Mouse (Mus musculus) left cerebral cortex, adult 2 months (tissue): ENCODE data around the gene Msi2. TPM values are rescaled to one million over a fixed set of nuclear protein-coding genes. Genes with fewer than 3 reads are reported as not detected.

ENCODE experiments used
- DNase-seq, 2 experiments: peaks; one replicate each; pipeline ENCODE4 v3.0.0; 2021 to 2022; ENCODE audit warnings: low spot score in 2 of 2, mixed read lengths in 1 of 2; ENCODE audit errors: extremely low spot score in 1 of 2
- H3K27ac ChIP-seq: fragments of 200-600 bp; 2 replicates; pipeline ENCODE4 v1.8.1; 2022
- H3K4me3 ChIP-seq: fragments of 200-600 bp; 2 replicates; pipeline ENCODE4 v1.8.1; 2022
- CTCF ChIP-seq: fragments of 200-600 bp; IDR thresholded peaks from 2 replicates; pipeline ENCODE4 v1.8.1; 2022; ENCODE audit warnings: antibody characterized with exemption, mild to moderate bottlenecking, moderate library complexity
- intact Hi-C: fragments of 180-260 bp; cut with DNase I; formaldehyde crosslinking; loops from one replicate; pipeline ENCODE4 v1.15.1; 2025
- total RNA-seq, 2 experiments: library from RNA; stranded (reverse); gene quantifications; 2 replicates each; pipeline ENCODE4 v1.2.3; 2021

The Msi2 gene
- total RNA-seq, 2 experiments from 2014 or later: 126 to 140 TPM

DNA sequence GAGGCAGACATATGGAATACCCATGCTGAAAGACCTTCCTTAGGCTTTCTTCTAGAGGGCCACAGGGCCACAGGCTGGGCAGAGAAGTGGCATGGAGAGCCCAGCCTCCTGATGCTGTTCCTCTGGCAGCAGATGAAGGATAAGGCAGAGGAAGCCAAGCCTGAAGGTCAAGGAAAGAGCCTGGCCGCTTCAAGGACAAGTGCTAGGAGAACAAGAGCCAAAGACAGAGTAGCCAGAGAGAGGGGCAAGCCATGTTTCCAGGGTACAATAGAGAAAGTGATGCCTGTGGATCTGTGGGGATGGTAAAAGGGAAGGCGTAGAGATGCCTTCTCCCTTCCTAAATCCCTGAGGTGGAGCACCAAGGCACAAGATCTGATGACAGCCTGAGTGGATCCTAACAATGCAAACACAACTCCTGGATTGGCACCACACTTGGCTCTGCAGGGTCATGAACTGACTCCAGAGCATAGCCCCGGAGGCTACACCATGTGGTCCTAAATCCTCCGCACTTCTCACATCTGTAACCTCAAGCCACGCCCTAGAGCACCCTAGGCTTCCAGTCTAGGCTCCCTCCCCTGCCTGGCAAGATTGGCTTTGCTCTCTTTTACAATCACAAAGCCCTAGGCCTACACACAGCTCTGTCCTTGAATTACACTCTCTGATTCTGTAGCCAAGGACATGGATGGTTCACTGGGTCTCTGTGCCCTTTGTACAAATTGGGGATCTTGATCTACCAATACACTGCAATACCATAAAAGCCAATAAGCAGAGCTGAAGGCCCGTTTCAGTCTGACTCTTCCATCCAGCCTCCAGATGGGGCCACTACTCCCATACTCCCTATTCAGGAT, 202.4 kb downstream of the Msi2 start:
- intact Hi-C loops: no loop called here
- no peak for DNase-seq
- Histone ChIP-seq H3K4me3 (no peak overlapping the region), H3K27ac (peak overlapping the region; percentile 2; the same call in 1 of the 2 replicates)
- TF ChIP-seq CTCF: no peak; the same call in 1 of the 2 replicates

DNA sequence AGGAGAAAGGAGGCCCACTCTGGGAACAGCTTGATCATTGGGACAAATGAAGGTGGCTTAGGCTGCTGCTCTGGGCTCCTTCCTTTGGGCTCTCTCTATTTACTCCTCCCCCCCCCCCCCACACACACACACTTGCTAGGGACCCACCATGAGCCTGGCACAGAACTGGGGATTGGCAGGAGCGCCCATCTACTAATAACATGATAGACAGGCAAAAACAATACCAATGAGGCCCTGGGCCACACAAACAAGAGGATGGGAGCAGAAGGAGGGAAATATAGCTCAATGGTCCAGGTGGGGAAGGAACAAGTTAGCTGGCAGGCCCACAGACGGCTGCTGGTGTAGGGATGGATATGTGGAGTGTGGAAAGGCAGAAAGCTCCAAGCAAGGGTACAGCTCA, 203.0 kb downstream of the Msi2 start:
- intact Hi-C loops: no loop called here
- no peak for DNase-seq
- H3K27ac ChIP-seq: no peak overlapping the region; the same call in 1 of the 2 replicates
- H3K4me3 ChIP-seq: no peak overlapping the region
- TF ChIP-seq CTCF: no peak

DNA sequence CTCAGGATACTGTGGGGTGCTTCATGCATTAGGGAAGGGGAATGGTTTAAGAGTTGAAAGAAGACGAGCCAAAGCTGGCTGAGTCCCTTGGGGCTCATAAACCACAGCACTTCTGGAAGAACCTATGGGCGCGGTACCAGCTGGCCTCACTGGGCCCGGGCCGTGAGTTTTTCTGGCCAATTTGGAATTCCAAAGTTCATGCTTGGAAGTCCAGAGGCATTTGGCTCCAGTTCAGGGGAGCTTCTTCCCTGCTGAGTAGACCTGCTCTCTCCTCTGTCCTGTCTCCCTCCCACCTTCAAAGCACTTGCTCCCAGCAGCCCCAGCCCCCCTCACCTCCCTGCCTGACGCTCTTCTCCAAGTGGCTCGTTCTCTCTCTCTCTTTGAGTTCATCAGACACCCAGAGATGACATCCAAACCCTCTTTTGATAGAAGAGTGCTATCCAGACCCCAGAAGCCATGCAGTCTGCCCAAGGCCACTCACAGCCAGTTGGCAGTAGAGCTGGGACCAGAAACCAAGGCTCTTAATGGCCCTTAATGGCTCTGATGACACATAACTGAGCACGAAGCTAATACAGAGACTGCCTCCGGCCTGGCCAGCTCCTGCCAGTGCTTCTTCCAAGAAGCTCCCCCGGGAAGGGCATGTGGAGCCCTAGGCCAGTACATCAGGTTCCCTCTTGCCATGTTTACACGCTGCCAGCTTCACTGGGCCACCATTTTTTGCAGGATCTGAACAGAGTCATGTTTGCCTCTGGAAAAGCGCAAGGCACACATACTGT, 204.0 kb downstream of the Msi2 start:
- intact Hi-C loops: no loop called here
- no peak for DNase-seq
- H3K27ac ChIP-seq: no peak overlapping the region
- no peak for TF ChIP-seq CTCF
- no peak overlapping the region for H3K4me3 ChIP-seq

DNA sequence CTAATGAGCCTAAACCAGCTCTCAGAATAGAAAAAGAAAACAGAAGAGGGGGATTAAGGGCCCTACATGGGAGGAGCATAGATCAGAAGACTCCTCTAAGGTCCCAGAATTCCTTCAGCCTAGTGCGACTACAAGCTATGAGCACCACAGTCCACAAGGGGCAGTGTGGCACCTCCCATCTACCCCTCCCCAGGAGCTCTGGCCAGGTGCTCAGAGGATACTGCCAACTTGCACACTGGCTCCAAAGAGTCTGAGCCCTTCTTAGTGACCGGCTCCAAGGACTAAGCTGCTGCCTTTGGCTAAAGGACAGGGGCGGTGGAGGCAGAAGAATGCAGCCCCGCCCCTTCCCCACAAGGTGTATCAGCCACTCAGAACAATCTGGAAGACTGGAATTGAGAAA, 205.7 kb downstream of the Msi2 start:
- Histone ChIP-seq H3K27ac (no peak overlapping the region), H3K4me3 (no peak overlapping the region)
- peak; percentile 70 for TF ChIP-seq CTCF
- peak in 1 of 2 experiments; percentile 26 for DNase-seq
- intact Hi-C loops: no loop called here

DNA sequence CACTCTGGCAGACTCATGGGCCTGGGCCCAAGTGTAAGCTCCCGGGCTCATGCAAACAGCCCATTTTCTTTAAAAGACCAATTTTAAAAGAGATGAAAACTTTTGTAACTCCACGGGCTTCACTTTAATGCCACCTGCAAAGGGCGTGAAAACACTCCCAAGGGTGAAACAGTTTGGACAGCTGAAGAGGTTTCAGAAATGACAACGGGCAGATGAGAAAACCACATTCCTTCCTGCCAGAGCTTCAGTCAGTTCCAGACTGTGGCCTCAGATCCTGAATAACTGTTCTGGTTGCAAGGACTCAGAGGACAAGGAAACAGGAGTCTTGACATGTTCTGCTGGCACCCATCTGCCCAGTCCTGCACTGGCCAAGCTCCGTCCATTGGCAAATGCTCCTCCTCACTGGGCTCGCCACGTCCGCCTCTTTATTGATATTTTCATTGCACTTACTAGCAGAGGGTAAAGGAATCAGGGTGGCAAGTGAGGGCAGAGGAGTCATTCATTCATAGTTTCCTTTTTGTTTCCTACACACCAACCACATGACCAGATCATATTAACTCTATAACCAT, 207.9 kb downstream of the Msi2 start:
- TF ChIP-seq CTCF: no peak
- no peak for DNase-seq
- intact Hi-C loops: no loop called here
- H3K4me3 ChIP-seq: no peak overlapping the region
- no peak overlapping the region for H3K27ac ChIP-seq

DNA sequence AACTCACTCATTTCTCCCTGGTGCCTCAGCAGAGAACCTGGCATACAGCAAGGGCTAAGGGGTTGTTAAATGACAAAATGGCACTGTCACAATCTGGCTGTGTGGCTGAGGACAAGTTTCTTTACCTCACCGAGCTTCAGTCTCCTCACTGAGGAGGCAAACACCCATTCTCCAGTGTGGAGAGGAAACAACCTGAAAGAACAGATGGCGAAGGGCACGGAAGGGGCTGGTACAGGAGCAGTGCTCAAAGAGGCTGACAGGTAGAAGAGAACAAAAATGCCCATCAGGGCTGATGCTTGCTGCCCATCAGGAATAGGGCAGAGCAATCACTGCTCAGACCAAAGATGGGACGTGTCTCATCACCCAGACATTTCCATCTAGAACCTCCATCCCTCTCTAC, 208.8 kb downstream of the Msi2 start:
- intact Hi-C loops: no loop called here
- no peak overlapping the region for H3K4me3 ChIP-seq
- no peak for TF ChIP-seq CTCF
- DNase-seq: no peak
- no peak overlapping the region for H3K27ac ChIP-seq

DNA sequence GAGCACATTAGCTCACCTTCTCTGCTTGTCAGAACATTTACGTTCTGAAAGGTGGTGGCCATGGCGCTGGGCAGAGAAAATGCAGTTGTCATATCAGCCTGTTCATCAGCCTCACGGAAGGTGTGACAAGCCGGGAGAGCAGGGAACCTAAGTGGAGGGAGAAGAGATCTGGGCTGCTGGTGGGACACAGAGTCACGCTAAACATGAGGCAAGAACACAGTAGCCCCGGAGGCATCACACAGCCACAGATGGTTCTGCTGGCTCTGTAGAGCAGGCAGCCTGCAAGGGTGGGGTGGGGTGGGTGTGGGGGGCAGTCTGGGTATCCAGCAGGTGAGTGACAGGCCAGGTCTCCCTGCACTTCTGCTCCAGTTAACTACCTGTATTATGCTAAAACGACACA, 210.2 kb downstream of the Msi2 start:
- Histone ChIP-seq H3K27ac (no peak overlapping the region), H3K4me3 (no peak overlapping the region)
- DNase-seq: no peak
- TF ChIP-seq CTCF: no peak
- intact Hi-C loops: no loop called here

DNA sequence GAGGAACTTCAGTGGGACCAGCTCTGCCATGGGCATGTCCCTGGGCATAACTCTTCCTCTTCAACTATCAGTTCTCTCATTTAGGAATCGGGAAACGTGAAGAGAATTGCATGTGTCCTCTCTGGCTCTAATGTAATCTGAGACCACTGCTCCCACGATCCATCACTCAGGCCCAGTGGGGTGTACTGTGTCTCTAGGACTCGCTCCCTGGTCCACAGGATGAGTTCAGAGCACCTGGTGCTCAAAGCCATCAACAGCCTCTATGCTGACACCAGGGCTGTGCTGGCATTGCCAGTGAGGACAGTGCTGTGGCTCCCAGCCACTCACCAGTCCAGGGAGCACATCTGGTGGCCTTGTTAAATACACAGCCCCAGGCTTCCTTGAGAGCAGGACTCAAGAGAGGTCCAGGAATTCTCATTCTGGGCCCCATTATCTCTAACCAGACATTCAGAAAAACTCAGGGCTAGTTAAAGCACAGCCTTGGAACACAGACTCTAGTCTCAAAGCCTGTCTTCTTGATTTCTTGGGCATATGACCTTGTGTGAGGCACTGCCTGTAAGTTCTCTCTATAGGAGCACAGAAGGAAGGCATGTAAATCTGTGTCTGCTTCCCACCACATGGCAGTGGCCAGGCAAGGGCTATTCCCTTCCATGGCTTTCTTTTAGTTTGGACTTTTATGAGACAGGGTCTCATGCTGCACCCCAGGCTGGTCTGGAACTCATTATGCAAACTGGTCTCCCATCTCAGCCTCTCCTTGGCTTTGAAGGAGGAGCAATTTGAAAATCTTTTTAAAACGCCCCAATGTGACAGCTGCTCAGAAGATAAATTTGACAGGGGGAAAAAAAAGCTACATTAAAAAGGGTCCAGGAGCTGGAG, 211.5 kb downstream of the Msi2 start:
- DNase-seq: no peak
- H3K4me3 ChIP-seq: no peak overlapping the region
- intact Hi-C loops: no loop called here
- TF ChIP-seq CTCF: no peak
- no peak overlapping the region for H3K27ac ChIP-seq

DNA sequence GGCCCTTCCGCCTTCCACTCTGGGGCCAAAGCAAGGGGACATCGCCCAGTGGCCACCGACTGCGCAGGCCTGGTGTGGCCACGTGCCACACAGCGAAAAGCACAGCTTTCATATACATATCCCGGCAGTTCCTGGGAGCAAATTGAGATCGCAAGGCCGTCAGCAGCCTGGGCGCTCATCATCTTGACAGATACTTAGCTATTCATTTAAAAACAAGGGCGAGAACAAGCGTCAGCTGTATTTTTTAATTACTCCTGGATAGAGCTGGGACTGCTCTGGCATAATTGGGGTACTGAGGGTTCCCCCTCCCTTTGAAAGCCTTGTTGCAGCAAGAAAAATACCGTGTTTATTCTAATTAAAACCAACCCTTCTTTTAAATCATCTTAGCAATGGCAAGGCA, 212.2 kb downstream of the Msi2 start:
- no peak for TF ChIP-seq CTCF
- no peak for DNase-seq
- intact Hi-C loops: no loop called here
- Histone ChIP-seq H3K4me3 (no peak overlapping the region), H3K27ac (no peak overlapping the region)

DNA sequence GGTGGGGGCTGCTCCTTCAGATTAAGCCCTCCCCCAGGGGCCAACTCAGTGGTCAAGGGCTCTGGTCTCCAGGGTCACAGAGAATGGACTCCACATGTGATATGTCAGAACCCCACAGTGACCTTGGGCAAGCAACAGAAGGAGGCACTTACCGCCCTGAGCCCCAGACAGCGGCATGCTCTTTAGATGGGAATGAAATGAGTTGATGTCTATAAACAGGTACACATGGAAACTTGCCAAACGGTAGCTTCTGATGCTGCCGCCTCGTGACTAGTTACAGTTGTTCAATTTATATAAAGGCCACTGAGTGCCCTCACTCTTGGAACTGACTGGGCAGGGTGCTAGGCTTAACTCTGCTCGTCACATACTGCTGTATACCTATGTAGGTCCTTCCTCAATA, 215.7 kb downstream of the Msi2 start:
- TF ChIP-seq CTCF: no peak
- H3K27ac ChIP-seq: no peak overlapping the region
- no peak for DNase-seq
- intact Hi-C loops: no loop called here
- no peak overlapping the region for H3K4me3 ChIP-seq

DNA sequence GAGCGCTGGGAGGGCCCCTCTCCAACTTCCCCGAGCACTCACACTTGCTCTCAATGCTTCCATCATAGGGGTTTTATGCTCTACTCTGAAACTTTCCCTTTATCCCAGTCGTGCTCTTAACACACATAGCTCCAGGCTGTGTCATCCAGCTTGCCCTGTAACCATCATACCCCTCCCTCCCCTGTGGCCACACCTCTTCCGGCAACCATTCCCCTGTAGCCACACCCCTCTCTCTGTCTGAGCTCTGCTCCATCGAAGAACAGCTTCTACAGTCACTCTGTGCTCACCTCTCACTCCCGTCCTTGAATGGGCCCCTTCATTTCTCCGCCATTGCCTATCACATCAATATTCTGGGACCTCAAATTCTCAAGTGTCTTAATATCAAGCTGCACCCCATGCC, 219.8 kb downstream of the Msi2 start:
- no peak for TF ChIP-seq CTCF
- intact Hi-C loops: no loop called here
- Histone ChIP-seq H3K27ac (no peak overlapping the region), H3K4me3 (no peak overlapping the region)
- no peak for DNase-seq
